Mouse (Mus musculus) hematopoietic stem cell, adult 5-6 weeks (primary cell): ENCODE data around the gene Atp2b4. TPM values are rescaled to one million over a fixed set of nuclear protein-coding genes. Genes with fewer than 3 reads are reported as not detected.

ENCODE experiments used
- ATAC-seq, 2 experiments: fragments of 125-278 bp in 1 of 2; replicated peaks in 1 of 2; 2 replicates each; pipeline ENCODE4 v1.8.0; 2016 to 2017; ENCODE audit warnings: inconsistent platforms in 2 of 2, mild to moderate bottlenecking in 2 of 2, moderate number of reproducible peaks in 2 of 2, low read depth in 1 of 2, moderate TSS enrichment in 1 of 2; ENCODE audit not compliant: low FRiP score in 2 of 2, poor library complexity in 2 of 2, severe bottlenecking in 2 of 2, insufficient read depth in 1 of 2, low TSS enrichment in 1 of 2
- total RNA-seq: library from RNA; stranded (forward); fragments of 172-1452, 232-1000 nt; gene quantifications from 2 replicates; pipeline ENCODE4 v1.2.3, GENCODE M21; 2017

Atp2b4 gene
- total RNA-seq, 1 experiment from 2014 or later = 82.1 TPM

GRCm38 (mm10) chr1:133766901-133767529, 33.8 kb downstream of the Atp2b4 start:
- no peak for ATAC-seq

- no peak for ATAC-seq
Measured at GRCm38 (mm10) chr1:133765376-133765775, 35.5 kb downstream of the Atp2b4 start.

GRCm38 (mm10) chr1:133762946-133763422, 37.9 kb downstream of the Atp2b4 start:
- no peak for ATAC-seq

DNA sequence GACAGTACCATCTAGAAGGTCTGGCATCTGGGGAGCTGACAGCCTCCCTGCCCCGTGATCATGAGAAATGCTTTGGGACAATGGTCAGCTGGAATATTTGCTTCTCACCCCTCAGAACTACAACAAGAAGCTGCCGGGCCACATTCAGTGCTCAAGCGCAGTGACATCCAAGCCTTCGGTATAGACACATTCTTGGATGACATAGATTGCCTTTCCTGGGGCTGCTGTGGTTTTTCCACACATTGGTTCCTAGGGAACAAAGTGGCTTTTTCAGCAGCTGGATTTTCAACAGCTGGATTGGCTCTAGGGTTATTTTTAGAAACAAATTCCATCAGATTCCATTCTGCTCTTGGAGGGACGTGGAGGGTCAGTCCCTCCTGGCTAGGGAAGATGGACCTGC, 39.6 kb downstream of the Atp2b4 start:
- ATAC-seq = no peak

GRCm38 (mm10) chr1:133754317-133754868, 46.4 kb downstream of the Atp2b4 start:
- ATAC-seq = peak; percentile 17 to 33; a peak in 1 of 4 replicates

GRCm38 (mm10) chr1:133753325-133753724, 47.5 kb downstream of the Atp2b4 start:
- no peak for ATAC-seq

GRCm38 (mm10) chr1:133751621-133752020, 49.2 kb downstream of the Atp2b4 start:
- ATAC-seq = no peak

GRCm38 (mm10) chr1:133749954-133750353, 50.9 kb downstream of the Atp2b4 start:
- ATAC-seq = no peak

DNA sequence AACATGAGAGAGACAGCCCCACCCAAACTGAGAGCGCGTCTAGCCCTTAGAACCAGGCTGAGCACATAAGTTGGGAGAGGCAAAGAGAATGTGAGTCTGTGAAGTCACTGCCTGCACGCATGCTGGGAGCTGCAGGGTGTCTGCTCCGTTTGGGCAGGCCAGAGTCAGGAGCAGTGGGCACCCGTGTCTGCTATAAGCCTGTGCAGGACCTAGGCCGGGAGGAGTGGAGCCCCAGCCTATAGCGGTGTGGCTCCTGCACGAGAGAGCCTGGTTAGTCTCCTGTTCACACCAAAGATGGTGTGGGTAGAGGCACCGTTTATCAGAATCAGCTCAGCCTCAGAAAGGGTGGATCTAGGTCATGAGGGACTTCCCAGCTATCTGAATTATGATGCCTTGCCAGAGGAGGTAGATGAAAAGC, 55.8 kb downstream of the Atp2b4 start:
- 0 out of 4 replicates have a peak, but pooled peaks of 1 of the 2 experiments have one; percentile 27 for ATAC-seq

DNA sequence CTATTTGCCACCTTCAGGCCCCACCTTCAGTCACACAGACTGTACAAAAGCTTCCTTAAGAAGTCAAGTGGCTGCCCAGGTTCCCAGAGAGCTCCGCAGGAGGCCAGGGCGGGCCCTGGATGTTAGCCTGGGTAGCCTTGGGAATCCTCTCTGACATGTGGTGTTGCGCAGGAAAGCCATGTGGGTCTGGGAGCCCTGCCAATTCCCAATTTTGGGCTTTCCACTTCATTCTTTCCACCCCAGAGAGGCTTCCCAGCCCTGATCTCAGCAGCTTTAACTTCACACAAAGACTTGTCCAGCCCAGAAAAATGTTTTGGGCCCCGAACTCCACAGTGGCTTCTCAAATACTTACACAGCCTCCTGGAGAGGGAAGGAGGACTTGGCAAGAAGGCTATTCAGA, 56.2 kb downstream of the Atp2b4 start:
- no peak for ATAC-seq

DNA sequence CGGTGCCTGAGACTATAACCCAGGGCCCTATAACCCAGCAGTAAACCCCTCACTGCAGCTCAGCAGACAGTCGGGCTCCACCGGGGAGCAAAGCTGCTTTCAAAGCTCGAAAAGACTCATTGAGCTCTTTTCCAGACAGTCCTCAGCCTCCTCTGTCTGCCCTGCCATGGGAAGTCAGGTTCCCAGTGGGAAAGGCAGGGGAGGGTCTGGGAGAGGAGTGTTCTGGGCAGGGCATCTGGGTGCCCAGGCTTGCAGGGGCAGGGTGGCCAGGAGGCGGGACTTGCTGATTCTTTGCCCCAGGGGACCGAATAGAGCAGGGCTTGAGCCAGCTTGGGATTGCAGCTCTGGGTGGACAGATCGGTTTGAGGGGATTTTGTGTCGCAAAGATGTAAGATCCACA, 58.3 kb downstream of the Atp2b4 start:
- no peak for ATAC-seq

DNA sequence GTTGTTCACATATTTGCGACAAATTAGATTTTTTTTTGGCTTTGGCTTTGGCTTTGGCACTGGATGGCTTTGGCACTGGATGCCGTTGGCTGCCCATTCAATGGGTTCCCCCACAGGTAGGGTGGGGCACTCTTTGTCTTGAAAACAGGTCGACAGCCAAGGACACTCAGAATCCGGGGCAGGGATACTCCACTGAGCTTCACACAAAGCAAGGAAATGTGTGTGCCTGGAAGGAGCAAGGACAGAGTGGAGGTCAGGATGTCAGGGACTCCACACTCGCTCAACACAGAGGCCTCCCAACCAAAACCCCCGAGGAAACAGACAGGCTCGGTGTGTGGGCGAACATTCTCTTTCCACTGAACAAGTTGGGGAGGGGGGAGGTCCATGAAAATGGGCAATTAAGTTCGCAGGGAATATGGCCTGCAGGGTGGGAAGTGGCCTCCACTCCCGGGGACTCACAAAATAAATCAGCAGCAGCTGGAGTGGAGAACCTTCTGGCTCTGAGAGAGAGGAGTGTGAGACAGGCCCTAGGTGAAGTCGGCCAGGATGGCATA, 58.9 kb downstream of the Atp2b4 start:
- ATAC-seq = no peak

GRCm38 (mm10) chr1:133741171-133741570, 59.7 kb downstream of the Atp2b4 start:
- no peak for ATAC-seq

- ATAC-seq = no peak
Measured at GRCm38 (mm10) chr1:133736664-133737063, 64.2 kb downstream of the Atp2b4 start.

DNA sequence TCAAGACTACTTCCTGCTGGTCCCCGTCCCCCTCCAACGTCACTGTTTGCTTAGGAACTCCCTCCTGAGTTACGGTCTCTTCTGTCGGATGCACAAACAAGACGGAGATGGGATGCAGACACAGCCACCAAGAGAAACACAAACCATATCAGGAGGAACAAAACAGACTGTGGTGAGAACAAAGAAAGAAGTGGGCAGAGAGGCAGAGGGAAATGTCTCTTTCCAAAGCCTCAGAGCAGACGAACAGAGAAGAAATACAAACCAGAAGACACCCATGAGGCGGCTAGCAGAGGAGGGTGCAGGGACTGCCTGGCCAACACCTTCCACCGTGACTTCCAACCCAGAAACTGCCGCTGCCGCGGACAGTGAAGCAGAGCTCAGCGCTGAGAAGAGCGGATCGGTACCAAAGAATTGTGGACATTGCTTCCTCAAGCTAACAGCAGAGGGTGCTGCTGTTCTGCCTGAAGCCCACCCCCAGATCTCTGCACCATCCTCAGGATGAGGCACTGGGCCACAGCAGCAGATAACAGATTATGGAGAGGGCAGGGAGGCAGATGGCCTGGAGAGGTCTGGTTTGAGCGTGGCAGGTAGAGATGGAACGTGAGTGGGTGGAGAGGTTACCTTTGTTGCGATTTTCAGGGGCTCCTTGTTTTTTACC, 64.7 kb downstream of the Atp2b4 start:
- ATAC-seq = peak; percentile 22 to 51; a peak in 1 of 4 replicates

DNA sequence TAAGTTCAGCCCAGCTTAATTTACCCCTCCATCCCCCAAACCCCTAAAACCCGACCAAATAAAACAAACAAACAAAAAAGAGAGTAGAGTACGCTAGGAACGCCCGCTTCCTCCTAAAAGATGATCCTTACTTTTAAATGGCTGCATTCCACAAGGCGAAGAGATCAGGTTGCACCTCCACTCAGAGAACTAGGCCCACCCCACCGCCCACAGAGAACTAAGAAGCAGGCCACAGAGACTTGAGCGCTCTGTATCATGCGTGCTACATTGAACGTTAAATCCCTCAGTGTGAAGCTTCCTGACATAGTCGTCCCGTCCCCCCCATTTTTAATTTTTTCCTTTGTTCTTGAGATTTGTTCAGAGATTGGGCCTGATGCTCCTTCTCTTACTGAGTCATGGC, 68.0 kb downstream of the Atp2b4 start:
- ATAC-seq = no peak

DNA sequence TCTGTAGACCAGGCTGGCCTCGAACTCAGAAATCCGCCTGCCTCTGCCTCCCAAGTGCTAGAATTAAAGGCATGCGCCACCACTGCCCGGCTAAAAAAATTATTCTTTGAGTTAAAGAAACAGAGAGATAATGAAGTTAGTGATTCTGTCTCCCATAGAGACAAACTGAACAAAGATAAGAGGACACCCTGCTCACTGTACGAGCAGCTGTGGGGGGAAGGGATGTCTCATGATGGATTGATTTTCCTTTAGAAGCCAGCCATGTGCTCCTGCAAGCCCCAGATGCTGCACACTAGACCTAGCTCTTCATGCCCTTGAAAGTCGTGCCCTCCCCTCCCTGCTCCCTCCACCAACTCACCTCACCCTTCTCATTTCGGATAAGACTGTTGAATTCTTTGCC, 72.5 kb downstream of the Atp2b4 start:
- no peak for ATAC-seq

DNA sequence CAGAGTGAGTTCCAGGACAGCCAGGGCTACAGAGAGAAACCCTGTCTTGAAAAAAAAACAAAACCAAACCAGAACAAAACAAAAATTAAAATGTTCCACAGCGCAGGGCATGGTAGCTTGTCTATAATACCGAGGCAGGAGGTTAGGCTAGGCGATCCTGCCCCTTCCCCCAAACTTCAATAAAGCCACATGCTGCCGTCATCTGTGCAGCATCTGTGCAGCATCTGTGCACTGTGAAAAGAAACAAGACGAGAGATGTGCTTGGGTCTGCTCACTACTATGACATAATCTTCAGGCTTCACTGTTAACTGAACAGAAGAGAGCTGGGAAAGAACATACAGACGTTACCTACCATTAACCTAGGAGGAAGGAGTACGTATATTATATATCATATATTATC, 80.5 kb downstream of the Atp2b4 start:
- ATAC-seq = no peak
